ENCODE assay signal across 8 mouse cellular contexts in the genomic region with DNA sequence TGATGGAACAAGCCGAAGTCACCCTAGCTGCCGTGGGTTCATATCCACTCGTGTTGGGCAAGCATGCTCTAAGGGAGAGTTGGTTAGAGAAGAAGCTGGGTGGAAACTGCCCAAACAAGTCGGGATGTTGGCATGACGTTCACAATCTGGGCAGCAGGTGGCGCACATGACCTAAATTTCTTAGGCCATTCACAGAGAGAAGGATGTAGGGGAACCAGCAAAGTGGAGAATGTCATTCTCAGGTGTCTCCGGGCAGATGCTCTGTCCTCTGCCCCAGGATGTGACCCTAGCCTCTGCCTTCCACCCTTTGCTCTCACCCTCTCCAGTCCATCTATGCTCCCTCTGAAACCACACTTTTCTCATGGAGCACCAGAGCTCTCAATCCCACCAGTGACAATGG.
DNase-seq lines count a peak whose midpoint lies in the region; ATAC-seq lines count a peak whose summit lies in the region.

No protein-coding gene starts in this region.

- no peak overlapping the region for H3K4me3 ChIP-seq in midbrain, embryonic 12.5 days

- no peaks in the 10 kb centered on the region for H3K9me3 ChIP-seq in midbrain, embryonic 12.5 days

- no peak overlapping the region for H3K4me2 ChIP-seq in midbrain, embryonic 12.5 days (replicated peaks)

- no peak overlapping the region for H3K9ac ChIP-seq in midbrain, embryonic 12.5 days (replicated peaks)

- no peak overlapping the region for H3K27ac ChIP-seq in midbrain, embryonic 12.5 days (replicated peaks)

- 0 out of 2 replicates have a peak, but pooled peaks have one; percentile 31 for ATAC-seq in midbrain, embryonic 12.5 days (ENCODE audit: low FRiP score, low read depth)
- ATAC-seq in erythroid progenitor cell, adult 5-6 weeks (replicated peaks; ENCODE audit: low FRiP score, poor library complexity, severe bottlenecking) = no peak

- intact Hi-C loops in left cerebral cortex, postnatal 10 days (cut with DNase I) = loop anchor here (2.0 to 10.0 kb wide), 5 partner anchors 64 to 451 kb away; a partner anchor contains a TSS

- WGBS in midbrain, embryonic 12.5 days = 15% methylated on average over 7 of the region's 7 CpGs

- no peaks in the 10 kb centered on the region for H3K36me3 ChIP-seq in midbrain, embryonic 12.5 days

- DNase-seq in ZHBTc4 (ENCODE audit: low read depth, low spot score) = peak; percentile 89
- DNase-seq in cerebellum, adult 8-10 months = peak; percentile 90
- DNase-seq in frontal cortex, postnatal 25 days (ENCODE audit: low spot score in 2 of 2) = peak; percentile 93 to 95
- DNase-seq in induced T-regulatory cell, adult 2 months (ENCODE audit: low read depth) = peak; percentile 88
- DNase-seq in left cerebral cortex, postnatal 10 days (ENCODE audit: extremely low spot score in 1 of 2, low spot score in 2 of 2) = peak; percentile 80 to 84
- DNase-seq in skeletal muscle tissue, adult 2 months (ENCODE audit: low read depth, low spot score) = peak; percentile 72

- peaks cover 45% of the 10 kb centered on the region for H3K27me3 ChIP-seq in midbrain, embryonic 12.5 days

- H3K4me1 ChIP-seq in midbrain, embryonic 12.5 days = peaks cover 27% of the 10 kb centered on the region
